Mouse (Mus musculus) midbrain, embryonic 14.5 days (tissue): ENCODE measurements at regions not wholly inside any gene's neighbourhood (a gene's known extent, or its start where the extent isn't known, plus 50 kb on each side); places are given as distances from the start of the nearest gene placed in this dataset.
A peak's percentile ranks its signal among the peaks of the same experiment; 100 is the strongest.

Source experiments
- ATAC-seq: fragments of 200-750 bp; cut with Nextera tagmentation; 2 replicates; pipeline ENCODE4 v1.8.0; 2017; ENCODE audit warnings: moderate number of reproducible peaks, moderate library complexity; ENCODE audit not compliant: low FRiP score, low TSS enrichment
- DNase-seq: peaks from one replicate; pipeline ENCODE4 v3.0.0-alpha.2; 2015
- H3K27ac ChIP-seq: fragments of 300-500 bp; sonication (generic); replicated peaks from 2 replicates; pipeline ENCODE4 v1.5.1; 2014; ENCODE audit warnings: mild to moderate bottlenecking, low read depth, low read length, moderate library complexity
- H3K27me3 ChIP-seq: fragments of 300-500 bp; sonication (generic); 2 replicates; pipeline ENCODE4 v1.6.1; 2014; ENCODE audit warnings: low read length, control low read depth, mixed read lengths; ENCODE audit not compliant: control insufficient read depth, insufficient read depth
- H3K36me3 ChIP-seq: fragments of 300-500 bp; sonication (generic); 2 replicates; pipeline ENCODE4 v1.6.1; 2014; ENCODE audit warnings: low read length, control low read depth; ENCODE audit not compliant: control insufficient read depth, insufficient read depth
- H3K4me1 ChIP-seq: fragments of 300-500 bp; sonication (generic); 2 replicates; pipeline ENCODE4 v1.6.1; 2014; ENCODE audit warnings: mild to moderate bottlenecking, antibody characterized with exemption, low read length, control low read depth; ENCODE audit not compliant: control insufficient read depth, insufficient read depth
- H3K4me2 ChIP-seq: fragments of 300-500 bp; sonication (generic); 2 replicates; pipeline ENCODE4 v1.6.1; 2014; ENCODE audit warnings: mild to moderate bottlenecking, low read length, moderate library complexity
- H3K4me3 ChIP-seq: fragments of 300-500 bp; sonication (generic); replicated peaks from 2 replicates; pipeline ENCODE4 v1.5.1; 2014; ENCODE audit warnings: low read depth, low read length
- H3K9ac ChIP-seq: fragments of 300-500 bp; sonication (generic); replicated peaks from 2 replicates; pipeline ENCODE4 v1.6.1; 2014; ENCODE audit warnings: mild to moderate bottlenecking, low read length, moderate library complexity
- H3K9me3 ChIP-seq: fragments of 300-500 bp; sonication (generic); 2 replicates; pipeline ENCODE4 v1.6.1; 2016; ENCODE audit warnings: low read length, control low read depth, mixed read lengths; ENCODE audit not compliant: control insufficient read depth
- WGBS: fragments of 180-500 bp; shearing (Covaris S2); extraction: QIAGEN DNeasy Blood & Tissue Kit; methylation state at CpG from one replicate; pipeline ENCODE4 v1.1.7; 2014; 5-methylcytosine and 5-hydroxymethylcytosine counted together

- H3K4me2 ChIP-seq: no peak overlapping the region
Observed at GRCm38 (mm10) chr15:59828421-59828820, 188.0 kb downstream of the 4933412E24Rik start.

GRCm38 (mm10) chr15:59826164-59826950 is 190.1 kb downstream of the 4933412E24Rik start:
- Histone ChIP-seq H3K4me2 (no peak overlapping the region), H3K27ac (no peak overlapping the region), H3K36me3 (no peaks in the 10 kb centered on the region), H3K9ac (no peak overlapping the region), H3K27me3 (no peaks in the 10 kb centered on the region), H3K9me3 (no peaks in the 10 kb centered on the region), H3K4me1 (no peaks in the 10 kb centered on the region), H3K4me3 (no peak overlapping the region)
- ATAC-seq: no peak
- peak; percentile 33 for DNase-seq
- WGBS: 54% methylated on average over 14 of the region's 14 CpGs

More at GRCm38 (mm10) chr15:59828421-59828820, 188.0 kb downstream of the 4933412E24Rik start:
- Histone ChIP-seq H3K4me3 (no peak overlapping the region), H3K36me3 (no peaks in the 10 kb centered on the region), H3K4me1 (no peaks in the 10 kb centered on the region), H3K27me3 (no peaks in the 10 kb centered on the region), H3K27ac (no peak overlapping the region), H3K9me3 (no peaks in the 10 kb centered on the region), H3K9ac (no peak overlapping the region)
- peak; percentile 86 for DNase-seq
- 23% methylated on average over 5 of the region's 5 CpGs for WGBS
- ATAC-seq: peak; percentile 56; the same call in 1 of the 2 replicates

GRCm38 (mm10) chr15:59823921-59824320 is 192.5 kb downstream of the 4933412E24Rik start:
- WGBS: 72% methylated on average over 2 of the region's 2 CpGs
- no peaks in the 10 kb centered on the region for H3K36me3 ChIP-seq
- DNase-seq (no peak), ATAC-seq (no peak)
- no peak overlapping the region for H3K27ac ChIP-seq
- H3K4me2 ChIP-seq: no peak overlapping the region
- no peak overlapping the region for H3K9ac ChIP-seq
- H3K4me1 ChIP-seq: no peaks in the 10 kb centered on the region
- no peak overlapping the region for H3K4me3 ChIP-seq
- H3K27me3 ChIP-seq: no peaks in the 10 kb centered on the region
- no peaks in the 10 kb centered on the region for H3K9me3 ChIP-seq

- no peak for DNase-seq
- no peaks in the 10 kb centered on the region for H3K9me3 ChIP-seq
- no peaks in the 10 kb centered on the region for H3K4me1 ChIP-seq
- H3K36me3 ChIP-seq: no peaks in the 10 kb centered on the region
- no peak overlapping the region for H3K9ac ChIP-seq
- no peak for ATAC-seq
- H3K4me2 ChIP-seq: no peak overlapping the region
- no peak overlapping the region for H3K27ac ChIP-seq
- no peak overlapping the region for H3K4me3 ChIP-seq
- H3K27me3 ChIP-seq: no peaks in the 10 kb centered on the region
- 73% methylated on average over 3 of the region's 3 CpGs for WGBS
Observed at GRCm38 (mm10) chr15:59822995-59823681, 193.3 kb downstream of the 4933412E24Rik start.

- no peak for ATAC-seq
Observed at GRCm38 (mm10) chr15:59820317-59820716, 196.1 kb downstream of the 4933412E24Rik start.

GRCm38 (mm10) chr15:59816031-59816430 is 200.4 kb downstream of the 4933412E24Rik start:
- H3K27ac ChIP-seq: no peak overlapping the region
- 95% methylated on average over 8 of the region's 8 CpGs for WGBS
- H3K27me3 ChIP-seq: no peaks in the 10 kb centered on the region
- H3K36me3 ChIP-seq: no peaks in the 10 kb centered on the region
- ATAC-seq: no peak
- H3K4me3 ChIP-seq: no peak overlapping the region
- H3K9ac ChIP-seq: no peak overlapping the region
- no peak overlapping the region for H3K4me2 ChIP-seq
- no peak for DNase-seq
- no peaks in the 10 kb centered on the region for H3K9me3 ChIP-seq
- no peaks in the 10 kb centered on the region for H3K4me1 ChIP-seq

More at GRCm38 (mm10) chr15:59820317-59820716, 196.1 kb downstream of the 4933412E24Rik start:
- 82% methylated on average over 10 of the region's 10 CpGs for WGBS
- no peaks in the 10 kb centered on the region for H3K4me1 ChIP-seq
- no peak for DNase-seq
- H3K36me3 ChIP-seq: no peaks in the 10 kb centered on the region
- H3K9ac ChIP-seq: no peak overlapping the region
- no peaks in the 10 kb centered on the region for H3K27me3 ChIP-seq
- no peak overlapping the region for H3K4me2 ChIP-seq
- H3K27ac ChIP-seq: no peak overlapping the region
- no peak overlapping the region for H3K4me3 ChIP-seq
- no peaks in the 10 kb centered on the region for H3K9me3 ChIP-seq

GRCm38 (mm10) chr15:59811566-59811965 is 204.8 kb downstream of the 4933412E24Rik start:
- DNase-seq: no peak
- no peak for ATAC-seq
- H3K4me1 ChIP-seq: no peaks in the 10 kb centered on the region
- H3K9me3 ChIP-seq: no peaks in the 10 kb centered on the region
- 44% methylated on average over 3 of the region's 3 CpGs for WGBS
- H3K9ac ChIP-seq: no peak overlapping the region
- H3K4me2 ChIP-seq: no peak overlapping the region
- no peak overlapping the region for H3K27ac ChIP-seq
- H3K36me3 ChIP-seq: no peaks in the 10 kb centered on the region
- no peaks in the 10 kb centered on the region for H3K27me3 ChIP-seq
- H3K4me3 ChIP-seq: no peak overlapping the region

GRCm38 (mm10) chr15:59809361-59809760 is 207.1 kb downstream of the 4933412E24Rik start:
- no peaks in the 10 kb centered on the region for H3K4me1 ChIP-seq
- H3K36me3 ChIP-seq: no peaks in the 10 kb centered on the region
- DNase-seq (no peak), ATAC-seq (no peak)
- H3K4me3 ChIP-seq: no peak overlapping the region
- 98% methylated on average over 6 of the region's 6 CpGs for WGBS
- no peak overlapping the region for H3K4me2 ChIP-seq
- no peaks in the 10 kb centered on the region for H3K9me3 ChIP-seq
- no peak overlapping the region for H3K9ac ChIP-seq
- H3K27me3 ChIP-seq: no peaks in the 10 kb centered on the region
- H3K27ac ChIP-seq: no peak overlapping the region

- no peak overlapping the region for H3K9ac ChIP-seq
- WGBS: 91% methylated on average over 6 of the region's 6 CpGs
- no peaks in the 10 kb centered on the region for H3K27me3 ChIP-seq
- H3K27ac ChIP-seq: no peak overlapping the region
- no peaks in the 10 kb centered on the region for H3K36me3 ChIP-seq
- H3K4me2 ChIP-seq: no peak overlapping the region
- ATAC-seq (no peak), DNase-seq (no peak)
- no peaks in the 10 kb centered on the region for H3K9me3 ChIP-seq
- H3K4me3 ChIP-seq: no peak overlapping the region
- H3K4me1 ChIP-seq: no peaks in the 10 kb centered on the region
Observed at GRCm38 (mm10) chr15:59807723-59808122, 208.7 kb downstream of the 4933412E24Rik start.
